Mouse (Mus musculus) cerebellum, adult 2 months (tissue): ENCODE data around the gene Ash1l.

ENCODE experiments used
- CTCF ChIP-seq: fragments of 200-500 bp; IDR thresholded peaks from 2 replicates; pipeline ENCODE4 v1.5.1; 2011; ENCODE audit warnings: low read depth, mild to moderate bottlenecking, control low read depth, low read length, moderate library complexity, borderline replicate concordance; ENCODE audit not compliant: insufficient read depth
- POLR2A ChIP-seq: fragments of 200-500 bp; IDR thresholded peaks from 2 replicates; pipeline ENCODE4 v1.6.1; 2011; ENCODE audit warnings: low read length, control low read depth, borderline replicate concordance; ENCODE audit not compliant: insufficient read depth

DNA sequence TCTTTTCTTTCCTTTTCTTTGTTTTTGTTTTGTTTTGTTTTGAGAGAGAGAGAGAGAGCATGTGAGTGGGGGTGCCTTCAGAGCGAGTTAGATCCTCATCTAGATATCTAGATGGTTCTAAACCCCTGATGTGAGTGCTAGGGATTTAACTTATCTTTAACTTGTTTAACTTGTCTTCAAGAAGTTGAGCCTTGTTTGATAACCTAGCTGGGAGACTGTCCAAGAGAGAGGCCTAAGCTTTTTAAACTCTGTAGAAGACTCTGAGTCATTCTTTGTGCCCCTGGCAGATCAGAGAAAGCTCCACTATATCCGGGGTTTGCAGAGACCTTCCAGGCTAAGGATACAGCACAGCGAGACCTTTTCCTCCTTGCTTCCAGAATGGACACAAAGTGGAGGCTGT is 157.1 kb downstream of the Ash1l start:
- TF ChIP-seq CTCF (no peak), POLR2A (no peak)
